ENCODE assay signal across 28 mouse cellular contexts in genomic region chr17:90684172-90684571, GRCm38 (mm10).
DNase-seq lines count a peak whose midpoint lies in the region; ATAC-seq and TF ChIP-seq lines count a peak whose summit lies in the region.
"Had no signal": no experiment of that assay in that cellular context is flagged by ENCODE, and none has a peak within 500 bp of the region (broad histone marks: within the 10 kb centered on the region; RNA-seq: fewer than 3 reads in every experiment).

No protein-coding gene starts in this region.

- H3K36me3 ChIP-seq in forebrain, embryonic 14.5 days (ENCODE audit: control insufficient read depth, insufficient read depth, low read length), result no peaks in the 10 kb centered on the region
- no peaks in the 10 kb centered on the region for H3K36me3 ChIP-seq in forebrain, embryonic 10.5 days (replicated peaks)
- no peaks in the 10 kb centered on the region for H3K36me3 ChIP-seq in hindbrain, embryonic 15.5 days
- no peaks in the 10 kb centered on the region for H3K36me3 ChIP-seq in hindbrain, embryonic 11.5 days (ENCODE audit: control insufficient read depth, insufficient read depth, low read length)
- H3K36me3 ChIP-seq in midbrain, postnatal 0 days (ENCODE audit: insufficient read depth, low read length), result no peaks in the 10 kb centered on the region
- no peaks in the 10 kb centered on the region for H3K36me3 ChIP-seq in midbrain, embryonic 15.5 days (replicated peaks)
- H3K36me3 ChIP-seq: embryonic facial prominence, embryonic 12.5 days; embryonic facial prominence, embryonic 15.5 days; G1E; heart, embryonic 10.5 days; heart, embryonic 13.5 days; hindbrain, embryonic 13.5 days had no signal

- H3K4me1 ChIP-seq in forebrain, embryonic 14.5 days (ENCODE audit: control insufficient read depth, insufficient read depth, low read length), result no peaks in the 10 kb centered on the region
- no peaks in the 10 kb centered on the region for H3K4me1 ChIP-seq in forebrain, embryonic 10.5 days
- H3K4me1 ChIP-seq in hindbrain, embryonic 15.5 days (replicated peaks), result no peaks in the 10 kb centered on the region
- H3K4me1 ChIP-seq in hindbrain, embryonic 11.5 days (replicated peaks; ENCODE audit: control insufficient read depth, insufficient read depth, low read length), result no peaks in the 10 kb centered on the region
- no peaks in the 10 kb centered on the region for H3K4me1 ChIP-seq in midbrain, postnatal 0 days (ENCODE audit: insufficient read depth, low read length)
- no peaks in the 10 kb centered on the region for H3K4me1 ChIP-seq in midbrain, embryonic 15.5 days
- H3K4me1 ChIP-seq: embryonic facial prominence, embryonic 12.5 days; embryonic facial prominence, embryonic 15.5 days; heart, embryonic 10.5 days; heart, embryonic 13.5 days; hindbrain, embryonic 13.5 days had no signal

- no peak for TF ChIP-seq CTCF in midbrain, postnatal 0 days (IDR thresholded peaks at IDR 0.05)

- no peaks in the 10 kb centered on the region for H3K27me3 ChIP-seq in forebrain, embryonic 14.5 days (replicated peaks; ENCODE audit: control insufficient read depth, insufficient read depth, low read length)
- peaks cover 4% of the 10 kb centered on the region; the same call in 1 of the 2 replicates for H3K27me3 ChIP-seq in forebrain, embryonic 10.5 days (ENCODE audit: poor library complexity, severe bottlenecking)
- no peaks in the 10 kb centered on the region for H3K27me3 ChIP-seq in hindbrain, embryonic 15.5 days
- H3K27me3 ChIP-seq in hindbrain, embryonic 11.5 days (ENCODE audit: control insufficient read depth, insufficient read depth, low read length), result no peaks in the 10 kb centered on the region
- H3K27me3 ChIP-seq in midbrain, postnatal 0 days (ENCODE audit: insufficient read depth, low read length), result no peaks in the 10 kb centered on the region
- no peaks in the 10 kb centered on the region for H3K27me3 ChIP-seq in midbrain, embryonic 15.5 days (replicated peaks)
- H3K27me3 ChIP-seq: CH12.LX; embryonic facial prominence, embryonic 12.5 days; embryonic facial prominence, embryonic 15.5 days; heart, embryonic 13.5 days; hindbrain, embryonic 13.5 days had no signal

- peak; percentile 20 for DNase-seq in forebrain, embryonic 14.5 days (ENCODE audit: low spot score)
- DNase-seq in forebrain, embryonic 10.5 days (ENCODE audit: extremely low spot score, low spot score), result no peak
- DNase-seq in hindbrain, embryonic 11.5 days (ENCODE audit: low spot score), result no peak
- no peak for DNase-seq in midbrain, postnatal 0 days (ENCODE audit: low spot score)
- DNase-seq: adrenal gland, postnatal 10 days; adrenal gland, postnatal 36 days; B cell, adult 2 months; cerebellum, adult 11 months; cerebellum, adult 2 months; cerebellum, adult 9-11 months; cerebellum, postnatal 25 days; gastrocnemius, postnatal 10 days; gastrocnemius, postnatal 36 days; heart, adult 2 months; heart, postnatal 14 days; heart, postnatal 4 days; kidney, adult 2 months had no signal

- peak; percentile 42; the same call in 1 of the 2 replicates for ATAC-seq in forebrain, embryonic 14.5 days
- ATAC-seq in hindbrain, embryonic 15.5 days (ENCODE audit: low FRiP score, low read depth), result peak; percentile 42
- no peak for ATAC-seq in hindbrain, embryonic 11.5 days (ENCODE audit: low FRiP score)
- no peak for ATAC-seq in midbrain, postnatal 0 days (ENCODE audit: low FRiP score)
- no peak for ATAC-seq in midbrain, embryonic 15.5 days (replicated peaks)
- ATAC-seq: intestine, postnatal 0 days; Patski had no signal

- no peak overlapping the region for H3K27ac ChIP-seq in forebrain, embryonic 14.5 days (ENCODE audit: low read depth, low read length)
- H3K27ac ChIP-seq in forebrain, embryonic 10.5 days, result no peak overlapping the region
- H3K27ac ChIP-seq in hindbrain, embryonic 15.5 days (replicated peaks), result no peak overlapping the region
- H3K27ac ChIP-seq in hindbrain, embryonic 11.5 days (ENCODE audit: low read depth, low read length), result no peak overlapping the region
- H3K27ac ChIP-seq in midbrain, postnatal 0 days (ENCODE audit: low read depth, low read length), result 0 out of 2 replicates have a peak overlapping the region, but pooled peaks have one; percentile 7
- H3K27ac ChIP-seq in midbrain, embryonic 15.5 days, result no peak overlapping the region
- H3K27ac ChIP-seq: embryonic facial prominence, embryonic 12.5 days; embryonic facial prominence, embryonic 15.5 days; heart, adult 2 months; heart, embryonic 10.5 days; heart, embryonic 13.5 days; hindbrain, embryonic 13.5 days had no signal

- no peak overlapping the region for H3K9ac ChIP-seq in forebrain, embryonic 14.5 days (ENCODE audit: low read length)
- no peak overlapping the region for H3K9ac ChIP-seq in hindbrain, embryonic 15.5 days
- H3K9ac ChIP-seq in hindbrain, embryonic 11.5 days (ENCODE audit: low read depth, low read length), result no peak overlapping the region
- no peak overlapping the region for H3K9ac ChIP-seq in midbrain, postnatal 0 days (replicated peaks; ENCODE audit: low read length, poor library complexity, severe bottlenecking)
- H3K9ac ChIP-seq in midbrain, embryonic 15.5 days, result no peak overlapping the region
- H3K9ac ChIP-seq: embryonic facial prominence, embryonic 12.5 days; embryonic facial prominence, embryonic 15.5 days; heart, embryonic 13.5 days; hindbrain, embryonic 13.5 days had no signal

- H3K4me2 ChIP-seq in forebrain, embryonic 14.5 days (ENCODE audit: low read length), result no peak overlapping the region
- no peak overlapping the region for H3K4me2 ChIP-seq in hindbrain, embryonic 15.5 days
- H3K4me2 ChIP-seq in hindbrain, embryonic 11.5 days (replicated peaks; ENCODE audit: low read depth, low read length), result no peak overlapping the region
- H3K4me2 ChIP-seq in midbrain, postnatal 0 days (ENCODE audit: low read depth, low read length, poor library complexity, severe bottlenecking), result no peak overlapping the region
- H3K4me2 ChIP-seq in midbrain, embryonic 15.5 days, result no peak overlapping the region
- H3K4me2 ChIP-seq: embryonic facial prominence, embryonic 12.5 days; embryonic facial prominence, embryonic 15.5 days; heart, embryonic 13.5 days; hindbrain, embryonic 13.5 days had no signal

- no peaks in the 10 kb centered on the region for H3K9me3 ChIP-seq in forebrain, embryonic 14.5 days (replicated peaks; ENCODE audit: control insufficient read depth, low read length)
- H3K9me3 ChIP-seq in forebrain, embryonic 10.5 days, result no peaks in the 10 kb centered on the region
- no peaks in the 10 kb centered on the region for H3K9me3 ChIP-seq in hindbrain, embryonic 15.5 days
- no peaks in the 10 kb centered on the region for H3K9me3 ChIP-seq in hindbrain, embryonic 11.5 days (ENCODE audit: control insufficient read depth, low read length)
- no peaks in the 10 kb centered on the region for H3K9me3 ChIP-seq in midbrain, postnatal 0 days (ENCODE audit: low read length)
- no peaks in the 10 kb centered on the region for H3K9me3 ChIP-seq in midbrain, embryonic 15.5 days
- H3K9me3 ChIP-seq: embryonic facial prominence, embryonic 12.5 days; embryonic facial prominence, embryonic 15.5 days; G1E; heart, embryonic 10.5 days; heart, embryonic 13.5 days; hindbrain, embryonic 13.5 days had no signal

- H3K4me3 ChIP-seq in forebrain, embryonic 14.5 days (ENCODE audit: low read depth, low read length), result no peak overlapping the region
- no peak overlapping the region for H3K4me3 ChIP-seq in forebrain, embryonic 10.5 days
- no peak overlapping the region for H3K4me3 ChIP-seq in hindbrain, embryonic 15.5 days
- H3K4me3 ChIP-seq in hindbrain, embryonic 11.5 days (ENCODE audit: low read depth, low read length), result no peak overlapping the region
- H3K4me3 ChIP-seq in midbrain, postnatal 0 days (ENCODE audit: low read depth, low read length), result no peak overlapping the region
- H3K4me3 ChIP-seq in midbrain, embryonic 15.5 days, result no peak overlapping the region
- H3K4me3 ChIP-seq: embryonic facial prominence, embryonic 12.5 days; embryonic facial prominence, embryonic 15.5 days; heart, adult 2 months; heart, embryonic 10.5 days; heart, embryonic 13.5 days; hindbrain, embryonic 13.5 days had no signal

Comparison
In these comparisons a context has a peak if more than half of its experiments do, and no peak if none do; other contexts are left out.
1. ATAC-seq: peak in forebrain, embryonic 14.5 days (single experiment) and hindbrain, embryonic 15.5 days (single experiment); none in hindbrain, embryonic 11.5 days (single experiment), midbrain, postnatal 0 days (single experiment) and midbrain, embryonic 15.5 days (single experiment).